Comparison of ENCODE assay signal across 11 mouse cellular contexts in the genomic region with DNA sequence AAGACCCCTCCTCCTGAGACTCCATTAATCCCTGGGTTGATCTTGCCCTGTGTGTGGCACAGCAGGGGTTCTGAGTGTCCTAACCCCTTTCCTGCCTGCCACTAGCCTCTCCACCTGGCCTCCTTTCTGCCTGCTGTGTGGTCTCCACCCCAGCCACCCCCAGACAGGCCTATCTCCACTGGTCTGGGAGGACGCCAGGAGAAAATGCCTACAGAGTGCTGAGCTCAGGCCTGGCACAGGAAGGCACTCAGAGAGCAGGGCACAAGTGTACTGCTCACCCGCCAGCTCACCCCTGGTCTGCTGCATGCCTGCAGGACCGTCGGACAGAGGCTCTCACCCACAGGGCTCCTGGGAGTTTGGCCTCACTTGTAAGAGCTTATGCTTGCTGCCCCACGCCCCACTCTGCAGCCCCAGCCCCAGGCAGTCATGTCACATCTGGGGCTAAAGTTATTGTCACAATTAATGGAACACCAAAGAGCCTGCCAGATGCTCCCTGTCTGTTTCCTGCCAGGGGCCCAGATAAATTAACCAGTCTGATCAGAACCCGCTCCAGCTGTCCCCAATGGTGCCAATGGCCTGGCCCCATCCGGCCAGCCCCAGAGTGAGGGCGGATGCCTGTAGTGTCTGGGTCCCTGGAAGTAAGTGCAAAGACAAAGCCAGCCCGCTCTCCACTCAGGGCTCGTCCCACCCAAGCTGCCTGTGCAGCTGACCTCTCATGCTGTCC. TPM values are rescaled to one million over a fixed set of nuclear protein-coding genes. Genes with fewer than 3 reads are reported as not detected.
DNase-seq lines count a peak whose midpoint lies in the region.
"Had no signal": no experiment of that assay in that cellular context is flagged by ENCODE, and none has a peak within 500 bp of the region (broad histone marks: within the 10 kb centered on the region; RNA-seq: fewer than 3 reads in every experiment).

No protein-coding gene starts in this region.

- intact Hi-C loops in gastrocnemius, postnatal 36 days (cut with DNase I) = no loop called here
- intact Hi-C loops in left cerebral cortex, postnatal 4 days (cut with DNase I) = no loop called here

- DNase-seq in gastrocnemius, postnatal 10 days = peak; percentile 32
- DNase-seq in gastrocnemius, postnatal 36 days = no peak
- DNase-seq in left cerebral cortex, postnatal 4 days = peak; percentile 52
- DNase-seq in left cerebral cortex, adult 8-10 months (ENCODE audit: low spot score in 2 of 2) = no peak
- peak; percentile 5 for DNase-seq in adipocyte (ENCODE audit: low spot score)
- peak; percentile 62 to 63 for DNase-seq in cerebellum, postnatal 14 days
- no peak for DNase-seq in adrenal gland, postnatal 10 days
- DNase-seq in urinary bladder, adult 18-20 months (ENCODE audit: low spot score in 2 of 2) = no peak
- DNase-seq: liver, embryonic 13.5 days; retina, postnatal 1 day had no signal

RNA-seq across cellular contexts. Expression of a gene that starts 7.2 kb away (rescaled TPM):
- under 1 TPM in 1 of 2 experiments, not detected in 1; 0.05 TPM for total RNA-seq in gastrocnemius, postnatal 10 days (2021)
- total RNA-seq in gastrocnemius, postnatal 36 days (2021) = not detected
- total RNA-seq in left cerebral cortex, postnatal 4 days (2021) = 10 to 100 TPM; 21.6 to 23.0 TPM
- total RNA-seq in left cerebral cortex, adult 8-10 months (2022) = 10 to 100 TPM in 1 of 4 experiments, 1 to 10 TPM in 3; 5.9 to 10.5 (median 7.6) TPM
- total RNA-seq in adrenal gland, postnatal 10 days (2021) = under 1 TPM; 0.12 to 0.30 TPM
- total RNA-seq: MEL had no signal

RNA-seq across cellular contexts. Expression of a gene that starts 50.8 kb away (rescaled TPM):
- 10 to 100 TPM; 23.3 to 23.8 TPM for total RNA-seq in gastrocnemius, postnatal 10 days (2021)
- 10 to 100 TPM in 1 of 2 experiments, 1 to 10 TPM in 1; 8.9 to 13.5 TPM for total RNA-seq in gastrocnemius, postnatal 36 days (2021)
- 10 to 100 TPM; 12.5 to 14.2 TPM for total RNA-seq in left cerebral cortex, postnatal 4 days (2021)
- 100 to 1,000 TPM in 2 of 4 experiments, 10 to 100 TPM in 2; 39.2 to 176 (median 85.0) TPM for total RNA-seq in left cerebral cortex, adult 8-10 months (2022)
- total RNA-seq in adrenal gland, postnatal 10 days (2021) = 10 to 100 TPM; 29.3 to 36.6 TPM

RNA-seq across cellular contexts. Expression of a gene that starts 56.6 kb away (rescaled TPM):
- 10 to 100 TPM; 22.7 to 23.9 TPM for total RNA-seq in gastrocnemius, postnatal 10 days (2021)
- 10 to 100 TPM in 1 of 2 experiments, 1 to 10 TPM in 1; 7.8 to 12.1 TPM for total RNA-seq in gastrocnemius, postnatal 36 days (2021)
- total RNA-seq in left cerebral cortex, postnatal 4 days (2021) = 10 to 100 TPM; 11.3 to 14.8 TPM
- 100 to 1,000 TPM in 1 of 4 experiments, 10 to 100 TPM in 3; 32.7 to 131 (median 67.3) TPM for total RNA-seq in left cerebral cortex, adult 8-10 months (2022)
- 10 to 100 TPM; 23.7 to 31.8 TPM for total RNA-seq in adrenal gland, postnatal 10 days (2021)
- total RNA-seq: MEL had no signal

Comparison
In these comparisons a context has a peak if more than half of its experiments do, and no peak if none do; other contexts are left out.
1. DNase-seq: peak in gastrocnemius, postnatal 10 days (single experiment), left cerebral cortex, postnatal 4 days (single experiment), adipocyte (single experiment) and cerebellum, postnatal 14 days (2 of 2); none in gastrocnemius, postnatal 36 days (0 of 2), left cerebral cortex, adult 8-10 months (0 of 2), adrenal gland, postnatal 10 days (single experiment) and urinary bladder, adult 18-20 months (0 of 2).
2. RNA of a gene that starts 7.2 kb away (total RNA-seq): 21.6 to 23.0 TPM in left cerebral cortex, postnatal 4 days and 5.9 to 10.5 TPM in left cerebral cortex, adult 8-10 months; 0.12 to 0.30 TPM in adrenal gland, postnatal 10 days, 0.05 TPM in gastrocnemius, postnatal 10 days and not detected in gastrocnemius, postnatal 36 days; every median in the first group is over 4 times any median in the second.